Mouse (Mus musculus) adrenal gland, adult 2 months (tissue): ENCODE data around the gene Vmn1r232. TPM values are rescaled to one million over a fixed set of nuclear protein-coding genes. Genes with fewer than 3 reads are reported as not detected.
A peak's percentile ranks its signal among the peaks of the same experiment; 100 is the strongest.

Source experiments
- DNase-seq: peaks from one replicate; pipeline ENCODE4 v3.0.0; 2021
- long read RNA-seq: library from polyadenylated mRNA; stranded (forward); transcript quantifications from one replicate; pipeline ENCODE4 v2.0.0, GENCODE M21; 2021
- polyA plus RNA-seq: library from polyadenylated mRNA; depleted of rRNA; stranded (reverse); fragments of >200 nt; gene quantifications from 2 replicates; pipeline ENCODE4 v1.2.3, GENCODE M21; 2012; rRNA removed
- total RNA-seq, 2 experiments: library from RNA; stranded (reverse); gene quantifications; 2 replicates each; pipeline ENCODE4 v1.2.3; 2021

The Vmn1r232 gene
- total RNA-seq (not detected), polyA plus RNA-seq (not detected in 2 replicates)
- long read RNA-seq, result 0 reads

- no peak for DNase-seq
Observed at GRCm38 (mm10) chr17:20919614-20920013, at the start of gene Vmn1r232. Gene Vmn1r232 (minus strand): TSS chr17:20919714.

- DNase-seq, result no peak
Observed at GRCm38 (mm10) chr17:20966681-20967080, 47.2 kb upstream of the Vmn1r232 start.

- DNase-seq, result no peak
Observed at GRCm38 (mm10) chr17:20965421-20965820, 45.9 kb upstream of the Vmn1r232 start.

GRCm38 (mm10) chr17:20960386-20960785, 40.9 kb upstream of the Vmn1r232 start:
- no peak for DNase-seq

- DNase-seq, result no peak
Observed at GRCm38 (mm10) chr17:20946636-20947035, 27.1 kb upstream of the Vmn1r232 start.

GRCm38 (mm10) chr17:20946026-20946565, 26.6 kb upstream of the Vmn1r232 start:
- DNase-seq, result no peak

GRCm38 (mm10) chr17:20944985-20945891, 25.7 kb upstream of the Vmn1r232 start, which contains the start of gene Ppp2r1a:
Gene Ppp2r1a (plus strand): TSS chr17:20945311.
- peak; percentile 99 for DNase-seq

- DNase-seq, result no peak
Observed at GRCm38 (mm10) chr17:20944226-20944625, 24.7 kb upstream of the Vmn1r232 start.

GRCm38 (mm10) chr17:20904991-20905390, 14.5 kb downstream of the Vmn1r232 start, which contains the start of gene Vmn1r231:
Gene Vmn1r231 (minus strand): TSS chr17:20905091.
- no peak for DNase-seq

Other genes with a start within 250 kb of the Vmn1r232 start
- not detected for gene Vmn1r226, start 236.9 kb downstream of the Vmn1r232 start, total RNA-seq
- gene Vmn1r226, start 236.9 kb downstream of the Vmn1r232 start, polyA plus RNA-seq, result not detected in 2 replicates
- gene Vmn1r227, start 189.9 kb downstream of the Vmn1r232 start, total RNA-seq, result not detected
- not detected in 2 replicates for gene Vmn1r227, start 189.9 kb downstream of the Vmn1r232 start, polyA plus RNA-seq
- gene Vmn1r228, start 133.6 kb downstream of the Vmn1r232 start, total RNA-seq, result not detected
- gene Vmn1r228, start 133.6 kb downstream of the Vmn1r232 start, polyA plus RNA-seq, result not detected in 2 replicates
- not detected for gene Vmn1r229, start 108.2 kb downstream of the Vmn1r232 start, total RNA-seq
- gene Vmn1r229, start 108.2 kb downstream of the Vmn1r232 start, polyA plus RNA-seq, result not detected in 2 replicates
- not detected for gene Vmn1r230, start 79.3 kb downstream of the Vmn1r232 start, total RNA-seq
- gene Vmn1r230, start 79.3 kb downstream of the Vmn1r232 start, polyA plus RNA-seq, result not detected in 2 replicates
- gene Vmn1r231, start 14.6 kb downstream of the Vmn1r232 start, total RNA-seq, result not detected
- not detected in 2 replicates for gene Vmn1r231, start 14.6 kb downstream of the Vmn1r232 start, polyA plus RNA-seq
- gene Ppp2r1a, start 25.6 kb upstream of the Vmn1r232 start, total RNA-seq, result 100 to 1,000 TPM; 282 to 298 TPM
- 164 and 223 TPM in 2 replicates for gene Ppp2r1a, start 25.6 kb upstream of the Vmn1r232 start, polyA plus RNA-seq
- gene Vmn1r233, start 76.8 kb upstream of the Vmn1r232 start, total RNA-seq, result not detected
- gene Vmn1r233, start 76.8 kb upstream of the Vmn1r232 start, polyA plus RNA-seq, result not detected in 2 replicates
- gene Zfp160, start 89.2 kb upstream of the Vmn1r232 start, total RNA-seq, result 10 to 100 TPM; 12.4 to 13.5 TPM
- gene Zfp160, start 89.2 kb upstream of the Vmn1r232 start, polyA plus RNA-seq, result 0.81 and 0.90 TPM in 2 replicates